Mouse (Mus musculus) brain, embryonic 14.5 days (tissue): ENCODE data around the gene Rnf41.

Experiments used
- CTCF ChIP-seq: fragments of 200-500 bp; IDR thresholded peaks from 2 replicates; pipeline ENCODE4 v1.5.1; 2012; ENCODE audit warnings: inconsistent platforms, mild to moderate bottlenecking, moderate library complexity, borderline replicate concordance; ENCODE audit not compliant: insufficient read depth, insufficient read length; ENCODE audit errors: extremely low read depth
- POLR2A ChIP-seq: fragments of 200-500 bp; IDR thresholded peaks from 2 replicates; pipeline ENCODE4 v1.6.1; 2012; ENCODE audit warnings: mild to moderate bottlenecking, inconsistent platforms, borderline replicate concordance; ENCODE audit not compliant: poor library complexity, insufficient read depth, insufficient read length, severe bottlenecking; ENCODE audit errors: extremely low read depth

DNA sequence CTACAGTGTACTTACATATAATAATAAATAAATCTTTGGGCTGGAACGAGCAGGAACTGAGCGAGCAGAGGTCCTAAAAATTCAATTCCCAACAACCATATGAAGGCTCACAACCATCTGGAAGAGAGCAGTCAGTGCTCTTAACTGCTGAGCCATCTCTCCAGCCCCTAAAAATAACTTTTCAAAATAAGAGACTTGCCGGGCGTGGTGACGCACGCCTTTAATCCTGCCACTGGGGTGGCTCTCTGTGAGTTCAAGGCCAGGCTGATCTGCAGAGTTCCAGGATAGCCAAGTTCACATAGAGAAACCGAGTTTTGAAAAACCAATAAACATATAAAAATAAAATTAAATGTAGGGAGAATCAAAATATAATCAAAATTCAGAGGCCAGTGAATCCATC is 74.9 kb downstream of the Rnf41 start:
- no peak for TF ChIP-seq POLR2A
- no peak for TF ChIP-seq CTCF
